Comparison of ENCODE assay signal across 8 mouse cellular contexts in the genomic region with DNA sequence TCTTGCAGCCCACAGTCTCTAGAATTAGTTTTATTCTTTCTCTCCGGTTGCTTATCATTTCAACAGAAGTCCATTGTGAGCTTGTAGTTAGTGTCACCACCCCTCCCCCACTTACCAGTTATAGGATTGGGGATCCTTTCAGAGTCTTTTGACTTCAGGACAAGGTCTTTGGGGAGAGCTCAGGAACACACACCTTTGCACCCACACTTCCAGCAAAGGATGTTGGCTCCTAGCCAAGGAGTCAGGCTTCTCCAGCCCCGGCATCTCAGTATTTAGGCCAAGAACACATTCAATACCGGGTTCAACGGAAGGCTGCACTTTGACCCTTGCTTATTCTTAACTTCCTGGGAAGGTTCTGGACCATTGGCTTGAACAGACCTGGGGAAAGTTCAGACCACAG. TPM values are rescaled to one million over a fixed set of nuclear protein-coding genes. Genes with fewer than 3 reads are reported as not detected.
A peak's percentile ranks its signal among the peaks of the same experiment; 100 is the strongest.
DNase-seq lines count a peak whose midpoint lies in the region; ATAC-seq and TF ChIP-seq lines count a peak whose summit lies in the region.

No protein-coding gene starts in this region.

- ATAC-seq in neural tube, embryonic 13.5 days (ENCODE audit: low read depth) = no peak

- no peak for TF ChIP-seq CTCF in layer of hippocampus, adult 2 months (conservative IDR thresholded peaks at IDR 0.05)

- no peaks in the 10 kb centered on the region for H3K9me3 ChIP-seq in neural tube, embryonic 13.5 days

- H3K4me2 ChIP-seq in neural tube, embryonic 13.5 days = peak overlapping the region; percentile 78

- peak overlapping the region; percentile 85 for H3K27ac ChIP-seq in layer of hippocampus, adult 2 months
- H3K27ac ChIP-seq in neural tube, embryonic 13.5 days (replicated peaks) = peak overlapping the region; percentile 99

- WGBS in neural tube, embryonic 13.5 days = 27% methylated on average over 4 of the region's 4 CpGs

- H3K4me3 ChIP-seq in layer of hippocampus, adult 2 months = peak overlapping the region; percentile 96
- peak overlapping the region; percentile 86 for H3K4me3 ChIP-seq in neural tube, embryonic 13.5 days

- peak overlapping the region; percentile 99 for H3K9ac ChIP-seq in neural tube, embryonic 13.5 days

- H3K27me3 ChIP-seq in neural tube, embryonic 13.5 days = no peaks in the 10 kb centered on the region

- no peaks in the 10 kb centered on the region for H3K36me3 ChIP-seq in neural tube, embryonic 13.5 days

- no peak for DNase-seq in layer of hippocampus, adult 2 months (ENCODE audit: low spot score in 2 of 2)
- no peak for DNase-seq in layer of hippocampus, postnatal 36 days
- peak; percentile 53 for DNase-seq in embryo, embryonic 11 days
- peak; percentile 46 to 61 for DNase-seq in heart, postnatal 10 days
- DNase-seq in kidney, postnatal 36 days = peak; percentile 86 to 94
- no peak for DNase-seq in adrenal gland, adult 8-10 months
- no peak for DNase-seq in thymus, postnatal 4 days

- H3K4me1 ChIP-seq in neural tube, embryonic 13.5 days (replicated peaks) = peaks cover 15% of the 10 kb centered on the region

- intact Hi-C loops in heart, postnatal 10 days (cut with DNase I) = loop anchor here (2.0 to 5.0 kb wide), 3 partner anchors 33 to 340 kb away; no protein-coding TSS in a partner anchor

RNA-seq across cellular contexts. Expression of a gene that starts 0.6 kb away (rescaled TPM):
- total RNA-seq in layer of hippocampus, adult 2 months (2021) = 10 to 100 TPM; 32.2 to 33.5 TPM
- 10 to 100 TPM; 34.0 to 40.5 TPM for total RNA-seq in layer of hippocampus, postnatal 36 days (2021)
- 10 to 100 TPM; 60.4 to 86.6 TPM for total RNA-seq in heart, postnatal 10 days (2021)
- polyA plus RNA-seq in neural tube, embryonic 13.5 days (2015; fragmentation: Nextera tagmentation; extraction: Ambion mirVana) = 118 and 128 TPM in 2 replicates
- total RNA-seq in adrenal gland, adult 8-10 months (2022) = 10 to 100 TPM; 12.4 to 21.2 (median 16.4) TPM

Comparison
In these comparisons a context has a peak if more than half of its experiments do, and no peak if none do; other contexts are left out.
1. DNase-seq: peak in embryo, embryonic 11 days (single experiment), heart, postnatal 10 days (2 of 2) and kidney, postnatal 36 days (2 of 2); none in layer of hippocampus, adult 2 months (0 of 2), layer of hippocampus, postnatal 36 days (0 of 2), adrenal gland, adult 8-10 months (single experiment) and thymus, postnatal 4 days (single experiment).